Comparison of ENCODE assay signal across 21 mouse cellular contexts in the genomic region with DNA sequence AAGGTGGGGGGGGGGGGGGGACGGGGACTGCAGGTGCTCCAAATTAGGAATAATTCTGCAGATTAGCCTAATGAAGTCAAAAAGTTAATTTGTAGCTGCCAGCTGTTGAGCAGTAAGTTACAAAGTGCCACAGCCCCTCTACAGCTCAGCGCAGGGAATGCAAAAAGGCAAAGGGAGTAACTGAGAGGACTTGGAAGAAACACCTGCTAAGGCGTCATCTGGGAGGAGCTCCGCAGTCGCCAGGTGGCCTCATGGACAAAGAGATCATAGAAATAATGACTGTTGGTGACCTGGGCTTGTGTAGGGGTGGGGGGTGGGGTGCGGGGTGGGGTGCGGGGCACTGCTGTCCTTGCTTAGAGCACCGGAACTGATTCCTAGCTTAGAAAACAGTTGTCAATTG.
A peak's percentile ranks its signal among the peaks of the same experiment; 100 is the strongest.
DNase-seq lines count a peak whose midpoint lies in the region; ATAC-seq lines count a peak whose summit lies in the region.
"Had no signal": no experiment of that assay in that cellular context is flagged by ENCODE, and none has a peak within 500 bp of the region (broad histone marks: within the 10 kb centered on the region; RNA-seq: fewer than 3 reads in every experiment).

No protein-coding gene starts in this region.

- H3K9me3 ChIP-seq in lung, embryonic 16.5 days (ENCODE audit: control insufficient read depth, low read length) = no peaks in the 10 kb centered on the region
- H3K9me3 ChIP-seq in embryonic facial prominence, embryonic 14.5 days (ENCODE audit: control insufficient read depth, low read length) = no peaks in the 10 kb centered on the region
- H3K9me3 ChIP-seq: forebrain, embryonic 12.5 days had no signal

- no peak overlapping the region for H3K4me3 ChIP-seq in lung, embryonic 16.5 days (ENCODE audit: low read length)
- no peak overlapping the region for H3K4me3 ChIP-seq in embryonic facial prominence, embryonic 14.5 days (ENCODE audit: low read depth, low read length)
- H3K4me3 ChIP-seq: forebrain, embryonic 12.5 days had no signal

- no peaks in the 10 kb centered on the region; the same call in 1 of the 2 replicates for H3K4me1 ChIP-seq in lung, embryonic 16.5 days (replicated peaks; ENCODE audit: control insufficient read depth, insufficient read depth, low read length)
- no peaks in the 10 kb centered on the region for H3K4me1 ChIP-seq in embryonic facial prominence, embryonic 14.5 days (ENCODE audit: control insufficient read depth, insufficient read depth, low read length)
- H3K4me1 ChIP-seq: forebrain, embryonic 12.5 days had no signal

- 0 out of 2 replicates have a peak, but pooled peaks have one; percentile 49 for ATAC-seq in lung, embryonic 16.5 days (ENCODE audit: low read depth)
- 0 out of 2 replicates have a peak, but pooled peaks have one; percentile 55 for ATAC-seq in embryonic facial prominence, embryonic 14.5 days (ENCODE audit: low read depth)
- no peak for ATAC-seq in megakaryocyte, adult 5-6 weeks (ENCODE audit: poor library complexity, severe bottlenecking)
- ATAC-seq: hindbrain, postnatal 0 days; Patski had no signal

- no peak overlapping the region for H3K9ac ChIP-seq in lung, embryonic 16.5 days (ENCODE audit: low read length)
- H3K9ac ChIP-seq in embryonic facial prominence, embryonic 14.5 days (ENCODE audit: low read depth, low read length) = no peak overlapping the region
- H3K9ac ChIP-seq: forebrain, embryonic 12.5 days had no signal

- H3K27me3 ChIP-seq in lung, embryonic 16.5 days (ENCODE audit: control insufficient read depth, insufficient read depth, low read depth, low read length) = no peaks in the 10 kb centered on the region
- H3K27me3 ChIP-seq in embryonic facial prominence, embryonic 14.5 days (replicated peaks; ENCODE audit: control insufficient read depth, insufficient read depth, low read length) = no peaks in the 10 kb centered on the region
- H3K27me3 ChIP-seq: forebrain, embryonic 12.5 days; Patski had no signal

- H3K36me3 ChIP-seq in lung, embryonic 16.5 days (ENCODE audit: control insufficient read depth, insufficient read depth, low read length) = no peaks in the 10 kb centered on the region
- no peaks in the 10 kb centered on the region for H3K36me3 ChIP-seq in embryonic facial prominence, embryonic 14.5 days (ENCODE audit: control insufficient read depth, insufficient read depth, low read length)
- H3K36me3 ChIP-seq: forebrain, embryonic 12.5 days had no signal

- DNase-seq in kidney, adult 11 months = peak; percentile 5
- DNase-seq in kidney, adult 8-10 months = no peak
- no peak for DNase-seq in lung, postnatal 25 days (ENCODE audit: low spot score)
- no peak for DNase-seq in embryonic facial prominence, embryonic 14.5 days (ENCODE audit: low spot score)
- DNase-seq in heart, postnatal 10 days = peak; percentile 20 to 25
- no peak for DNase-seq in cerebellum, postnatal 4 days (ENCODE audit: low spot score in 2 of 2)
- DNase-seq: adrenal gland, postnatal 36 days; cerebellum, adult 8-10 months; embryo, embryonic 11 days; gastrocnemius, postnatal 25 days; layer of hippocampus, postnatal 36 days; lung, postnatal 4 days; right cerebral cortex, postnatal 25 days; thymus, postnatal 4 days had no signal

- H3K27ac ChIP-seq in lung, embryonic 16.5 days (ENCODE audit: low read length) = no peak overlapping the region
- H3K27ac ChIP-seq in embryonic facial prominence, embryonic 14.5 days (replicated peaks; ENCODE audit: low read depth, low read length) = no peak overlapping the region
- H3K27ac ChIP-seq: forebrain, embryonic 12.5 days; hindbrain, postnatal 0 days had no signal

- intact Hi-C loops in heart, postnatal 10 days (cut with DNase I) = loop anchor here (5.0 to 10.0 kb wide), 2 partner anchors 103 to 220 kb away; no protein-coding TSS in a partner anchor

- peak overlapping the region; percentile 4 for H3K4me2 ChIP-seq in lung, embryonic 16.5 days (ENCODE audit: low read depth, low read length)
- H3K4me2 ChIP-seq in embryonic facial prominence, embryonic 14.5 days (ENCODE audit: low read depth, low read length) = no peak overlapping the region
- H3K4me2 ChIP-seq: forebrain, embryonic 12.5 days; liver, embryonic 11.5 days; midbrain, embryonic 11.5 days had no signal

- 26% methylated on average over 8 of the region's 8 CpGs for WGBS in lung, embryonic 16.5 days
- WGBS in embryonic facial prominence, embryonic 14.5 days = 40% methylated on average over 7 of the region's 8 CpGs

Comparison
In these comparisons a context has a peak if more than half of its experiments do, and no peak if none do; other contexts are left out.
1. DNase-seq: peak in kidney, adult 11 months (single experiment) and heart, postnatal 10 days (2 of 2); none in kidney, adult 8-10 months (0 of 2), lung, postnatal 25 days (single experiment), embryonic facial prominence, embryonic 14.5 days (single experiment) and cerebellum, postnatal 4 days (0 of 2).